Mouse (Mus musculus): ENCODE results near the gene Mmp24.

- TF ChIP-seq CTCF (IDR thresholded peaks at IDR 0.05; ENCODE audit: low read depth, low read length): no peak
- no peak for TF ChIP-seq POLR2A (IDR thresholded peaks at IDR 0.05; ENCODE audit: insufficient read depth, low read length)
- no peak for TF ChIP-seq EP300 (IDR thresholded peaks at IDR 0.05; ENCODE audit: insufficient read depth, low read depth, low read length)
These were observed 31.4 kb downstream of the Mmp24 start for GRCm38 (mm10) chr2:155806548-155806947.
